Mouse (Mus musculus): ENCODE measurements around the gene Spata1. TPM values are rescaled to one million over a fixed set of nuclear protein-coding genes. Genes with fewer than 3 reads are reported as not detected.

The Spata1 gene
- polyA plus RNA-seq (2012; rRNA removed), result 3.8 and 5.2 TPM in 2 replicates

- DNase-seq (ENCODE audit: low spot score), result peak; percentile 84
Observed at GRCm38 (mm10) chr3:146499431-146500002, at the start of gene Spata1, which contains the start of gene Gng5. Gene Spata1, minus strand, starts transcription at chr3:146499753. Gene Gng5, plus strand, starts transcription at chr3:146499807.

- no peak for DNase-seq (ENCODE audit: low spot score)
Observed at GRCm38 (mm10) chr3:146543632-146544031, 44.1 kb upstream of the Spata1 start.

DNA sequence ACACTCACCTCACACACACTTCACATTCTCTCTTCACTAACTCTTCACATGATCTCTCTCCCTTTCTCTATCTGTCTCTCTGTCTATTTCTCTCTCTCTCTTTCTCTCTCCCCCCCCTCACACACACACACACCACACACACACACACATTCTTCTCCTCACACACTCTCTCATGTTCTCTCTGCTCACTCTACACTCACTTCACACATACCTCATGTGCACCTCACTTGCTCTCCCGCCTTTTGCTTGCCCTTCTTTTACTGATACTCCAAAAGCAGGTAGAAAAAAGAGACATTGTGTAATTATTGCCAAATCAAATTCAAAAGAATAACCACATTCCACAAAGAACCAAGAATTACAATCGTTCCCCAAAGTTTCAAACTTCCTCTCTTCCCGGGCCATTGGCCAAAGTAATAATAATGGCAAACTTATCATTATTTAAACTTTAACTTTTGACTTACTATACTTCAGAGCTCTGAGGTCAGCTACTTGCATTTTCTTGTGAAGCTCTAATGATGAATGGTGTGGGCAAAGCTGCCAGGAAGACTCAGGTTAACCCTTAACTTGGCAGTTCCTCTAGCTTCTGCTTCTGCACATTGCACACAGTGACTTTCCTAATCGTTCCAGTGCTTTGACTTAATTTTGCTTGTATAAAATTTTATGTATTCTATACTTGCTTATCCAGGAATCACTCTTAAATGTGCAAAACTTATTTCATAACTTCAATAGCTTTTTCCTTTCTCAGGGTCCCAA is 41.1 kb upstream of the Spata1 start:
- DNase-seq (ENCODE audit: low spot score), result no peak

GRCm38 (mm10) chr3:146534986-146535385 is 35.4 kb upstream of the Spata1 start:
- DNase-seq (ENCODE audit: low spot score), result no peak

DNA sequence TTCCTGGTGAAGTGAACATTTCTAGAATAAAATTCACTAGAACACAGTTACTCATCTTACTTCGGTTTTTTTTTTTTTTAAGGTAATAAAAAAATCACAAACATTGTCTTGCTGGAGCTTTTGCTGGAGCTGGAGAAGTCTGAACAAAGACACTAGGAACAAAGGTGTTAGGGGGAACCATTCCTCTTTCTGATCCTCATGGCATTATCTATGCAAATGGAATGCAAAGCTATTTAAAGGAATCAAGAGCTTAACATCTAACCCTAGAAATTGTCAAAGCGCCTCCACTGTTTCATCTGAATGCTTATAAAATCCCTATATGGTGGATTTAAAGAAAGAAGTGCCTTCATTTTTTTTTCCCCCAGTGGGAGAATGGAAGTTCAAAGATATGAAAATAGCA is 28.8 kb upstream of the Spata1 start:
- no peak for DNase-seq (ENCODE audit: low spot score)

GRCm38 (mm10) chr3:146521652-146522020 is 22.1 kb upstream of the Spata1 start:
- DNase-seq (ENCODE audit: low spot score), result no peak

- DNase-seq (ENCODE audit: low spot score), result peak; percentile 83
Observed at GRCm38 (mm10) chr3:146520798-146521651, 21.5 kb upstream of the Spata1 start, which contains the start of gene Rpf1. Gene Rpf1, minus strand, starts transcription at chr3:146521429.

DNA sequence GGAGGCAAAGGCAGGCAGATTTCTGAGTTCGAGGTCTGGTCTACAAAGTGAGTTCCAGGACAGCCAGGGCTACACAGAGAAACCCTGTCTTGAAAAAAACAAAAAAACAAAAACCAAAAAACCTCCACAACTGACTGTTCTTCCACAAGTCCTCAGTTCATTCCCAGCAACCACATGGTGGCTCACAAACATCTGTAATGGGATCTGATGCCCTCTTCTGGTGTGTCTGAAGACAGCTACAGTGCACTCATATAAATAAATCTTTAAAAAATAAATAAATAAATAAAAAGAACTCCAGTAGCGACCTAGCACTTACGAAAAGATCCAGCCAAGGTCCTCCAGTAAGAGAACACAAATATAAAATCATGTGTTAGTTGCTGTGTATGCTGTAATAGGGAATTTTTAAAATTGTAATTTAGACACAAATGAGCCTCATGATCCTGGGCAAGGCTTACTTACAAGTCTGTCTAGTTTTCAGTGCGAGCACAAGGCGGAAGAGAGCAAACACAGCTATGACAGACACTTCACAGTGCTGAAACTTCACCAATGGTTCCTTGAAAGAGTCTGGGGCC is 20.8 kb upstream of the Spata1 start:
- no peak for DNase-seq (ENCODE audit: low spot score)

DNA sequence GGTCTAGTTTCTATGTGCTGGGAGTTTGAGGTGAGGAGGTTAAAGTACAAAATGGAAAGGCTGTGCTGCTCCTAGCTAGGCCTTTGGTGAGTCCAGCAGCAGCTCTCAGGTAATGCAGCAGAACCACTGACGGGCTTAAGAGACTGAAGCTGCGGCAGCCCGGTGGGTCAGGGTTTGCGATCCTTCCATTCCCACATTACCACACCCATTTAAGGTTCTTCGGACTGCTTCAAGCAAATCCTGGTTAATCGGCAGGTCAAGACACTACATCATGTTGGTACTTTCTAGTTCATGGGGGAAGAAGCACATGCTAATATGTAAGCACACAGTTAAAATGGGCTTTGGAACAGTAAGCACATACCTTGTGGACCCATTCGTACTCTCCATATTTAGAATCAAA is 7.2 kb upstream of the Spata1 start:
- DNase-seq (ENCODE audit: low spot score), result no peak

DNA sequence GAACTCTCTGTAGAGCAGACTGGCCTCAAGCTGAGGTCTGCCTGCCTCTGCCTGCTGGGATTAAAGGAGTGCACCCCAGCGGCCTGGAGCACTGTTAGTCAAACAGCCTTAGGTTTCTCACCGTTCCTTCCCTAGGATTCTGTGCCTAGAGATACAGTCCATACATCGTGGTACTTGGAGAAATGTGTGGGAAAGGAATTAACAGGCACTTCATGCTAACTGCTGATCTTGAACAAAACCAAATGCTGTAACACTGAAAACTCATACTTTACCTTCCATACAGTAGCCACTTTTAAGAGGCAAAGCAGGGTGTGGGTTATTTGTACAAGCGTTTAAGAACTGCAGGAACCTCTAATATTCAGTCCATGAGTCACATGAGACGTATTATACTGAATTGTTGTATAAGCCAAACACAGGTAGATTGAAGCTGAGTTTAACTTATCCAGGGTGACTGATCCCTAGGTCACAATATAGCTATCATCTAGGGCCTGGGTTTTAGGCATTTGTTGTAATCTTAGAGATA is 2.1 kb upstream of the Spata1 start:
- no peak for DNase-seq (ENCODE audit: low spot score)

DNA sequence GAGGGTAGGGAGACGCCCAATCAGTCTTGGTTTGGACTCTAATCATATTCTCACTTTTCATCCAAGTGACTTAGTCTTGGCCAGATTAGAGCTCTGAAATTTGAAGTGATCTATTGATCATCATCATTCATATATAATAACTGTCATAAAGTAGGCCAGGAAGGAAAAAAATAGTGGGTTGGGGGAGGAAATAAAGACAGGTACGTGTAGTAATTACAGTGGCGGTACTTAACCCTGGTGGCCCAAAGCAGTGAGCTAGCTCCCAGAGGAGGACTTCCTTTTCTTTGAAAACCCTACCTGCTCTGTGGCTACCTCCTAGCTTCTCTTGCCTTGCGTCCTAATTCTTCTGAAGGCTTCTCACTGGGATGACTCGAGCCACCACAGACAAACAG is 1.3 kb upstream of the Spata1 start:
- no peak for DNase-seq (ENCODE audit: low spot score)

GRCm38 (mm10) chr3:146500003-146500809 is 653 bp upstream of the Spata1 start:
- no peak for DNase-seq (ENCODE audit: low spot score)

- no peak for DNase-seq (ENCODE audit: low spot score)
Observed at GRCm38 (mm10) chr3:146498989-146499388, 564 bp downstream of the Spata1 start.

- DNase-seq (ENCODE audit: low spot score), result no peak
Observed at GRCm38 (mm10) chr3:146494941-146495340, 4.6 kb downstream of the Spata1 start.

DNA sequence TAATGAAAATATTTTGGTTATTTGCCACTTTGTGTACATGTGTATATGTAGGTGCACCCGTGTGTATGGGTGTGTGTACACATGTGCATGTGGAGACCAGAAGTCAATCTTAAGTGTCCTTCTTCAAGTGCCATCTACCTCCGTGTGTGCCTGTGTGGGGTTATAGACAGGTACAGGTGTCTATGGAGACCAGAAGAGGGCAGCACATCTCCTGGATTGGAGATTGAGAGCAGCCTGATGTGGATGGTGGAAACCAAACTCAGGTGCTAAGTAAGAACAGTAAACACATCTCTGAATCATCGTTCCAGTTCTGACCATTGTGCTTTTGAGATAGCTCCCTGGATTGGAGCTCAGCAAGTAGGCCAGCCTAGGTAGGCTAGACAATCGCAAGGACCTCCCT is 13.1 kb downstream of the Spata1 start:
- no peak for DNase-seq (ENCODE audit: low spot score)

DNA sequence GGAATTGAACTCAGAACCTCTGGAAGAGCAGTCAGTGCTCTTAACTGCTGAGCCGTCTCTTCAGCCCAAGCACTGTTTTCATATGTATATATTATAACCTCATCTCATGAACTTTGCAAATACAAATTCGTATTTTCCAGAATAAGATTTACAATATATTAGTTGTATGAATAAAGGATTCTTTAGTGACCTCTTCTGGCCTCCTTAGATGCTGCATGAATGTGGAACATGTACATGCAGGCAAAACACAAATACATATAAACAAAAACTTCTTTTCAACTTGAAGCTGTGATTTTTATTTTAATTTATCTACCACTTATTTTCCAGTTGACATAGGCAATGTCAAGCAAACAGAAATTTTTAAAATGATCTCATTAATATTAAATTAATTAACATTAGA is 17.5 kb downstream of the Spata1 start:
- no peak for DNase-seq (ENCODE audit: low spot score)

DNA sequence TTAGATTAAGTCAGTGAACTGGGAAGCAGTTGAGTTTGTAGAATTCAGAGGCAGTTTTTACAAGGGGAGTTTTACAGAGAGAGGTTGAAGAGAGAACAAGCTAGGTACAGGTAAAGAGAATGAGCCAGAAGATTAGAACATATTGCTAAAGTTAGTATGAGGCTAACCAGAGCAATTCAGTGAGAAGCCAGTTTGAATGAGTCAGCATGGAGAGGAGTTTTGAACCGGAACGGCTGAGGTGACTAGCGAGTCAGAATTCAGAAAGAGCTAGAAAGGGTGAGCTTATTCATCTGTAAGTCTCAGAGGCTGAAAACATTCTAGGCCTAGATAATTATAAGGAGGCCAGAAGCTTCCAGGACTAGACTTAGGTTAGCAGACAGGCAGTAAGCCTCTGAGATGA is 25.1 kb downstream of the Spata1 start:
- no peak for DNase-seq (ENCODE audit: low spot score)

DNA sequence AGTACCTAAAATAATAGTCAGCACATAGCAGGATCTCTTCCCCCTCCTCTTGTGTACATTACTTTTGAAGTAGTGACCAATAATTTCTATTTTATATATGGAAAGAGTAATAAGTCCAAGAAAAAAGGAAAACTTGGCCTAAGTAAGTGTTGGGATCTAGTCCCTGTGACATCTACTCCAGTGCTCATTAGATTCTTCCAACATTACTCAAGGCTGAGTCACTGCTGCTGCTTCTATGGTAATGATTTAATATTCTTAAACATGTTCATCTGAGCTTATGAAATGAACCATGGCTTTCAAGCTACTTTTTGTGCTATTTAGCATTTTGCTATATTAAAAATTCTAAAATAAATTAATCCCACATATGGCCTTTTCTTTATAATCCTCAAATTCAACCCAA is 25.8 kb downstream of the Spata1 start:
- no peak for DNase-seq (ENCODE audit: low spot score)

GRCm38 (mm10) chr3:146472657-146473056 is 26.9 kb downstream of the Spata1 start:
- no peak for DNase-seq (ENCODE audit: low spot score)

- no peak for DNase-seq (ENCODE audit: low spot score)
Observed at GRCm38 (mm10) chr3:146469226-146469625, 30.3 kb downstream of the Spata1 start.

DNA sequence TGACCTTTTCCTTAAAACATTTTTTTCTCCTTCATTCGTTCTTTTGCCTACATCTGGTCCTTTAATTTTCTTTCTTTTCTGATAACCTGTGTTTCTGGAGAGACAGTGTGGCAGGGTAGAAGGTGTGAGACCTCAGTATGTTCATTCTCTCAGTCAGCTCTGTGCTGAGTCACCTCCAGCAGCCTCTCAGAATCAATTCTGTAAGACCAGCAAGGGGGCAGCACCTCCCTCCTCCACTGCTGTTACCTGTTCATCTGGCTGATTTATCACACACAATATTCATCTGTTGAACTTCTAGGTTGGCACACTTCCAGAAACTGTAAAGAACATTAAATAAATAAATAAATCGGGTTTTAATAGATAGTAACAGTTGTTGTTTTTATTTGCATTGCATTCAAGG is 36.6 kb downstream of the Spata1 start:
- DNase-seq (ENCODE audit: low spot score), result no peak
